Mouse (Mus musculus) neural tube, embryonic 15.5 days (tissue): Measurements from ENCODE around the gene Gm49342. TPM values are rescaled to one million over a fixed set of nuclear protein-coding genes. Genes with fewer than 3 reads are reported as not detected.
A peak's percentile ranks its signal among the peaks of the same experiment; 100 is the strongest.
"Not testable (repeated sequence)": the region's sequence is repeated elsewhere in the genome, so short reads cannot be mapped to it uniquely, and the experiment has no call there.

Experiments
- ATAC-seq: fragments of 200-750 bp; cut with Nextera tagmentation; 2 replicates; pipeline ENCODE4 v1.8.0; 2017; ENCODE audit warnings: mild to moderate bottlenecking, moderate TSS enrichment, moderate library complexity; ENCODE audit not compliant: low FRiP score
- H3K27ac ChIP-seq: fragments of 300-500 bp; sonication (generic); replicated peaks from 2 replicates; pipeline ENCODE4 v1.5.1; 2015; ENCODE audit warnings: mild to moderate bottlenecking, inconsistent platforms
- H3K27me3 ChIP-seq: fragments of 300-500 bp; sonication (generic); replicated peaks from 2 replicates; pipeline ENCODE4 v1.6.1; 2015; ENCODE audit warnings: inconsistent platforms
- H3K36me3 ChIP-seq: fragments of 300-500 bp; sonication (generic); 2 replicates; pipeline ENCODE4 v1.6.1; 2015; ENCODE audit warnings: inconsistent platforms
- H3K4me1 ChIP-seq: fragments of 300-500 bp; sonication (generic); 2 replicates; pipeline ENCODE4 v1.6.1; 2015; ENCODE audit warnings: inconsistent platforms
- H3K4me2 ChIP-seq: fragments of 300-500 bp; sonication (generic); 2 replicates; pipeline ENCODE4 v1.6.1; 2015; ENCODE audit warnings: inconsistent platforms, mild to moderate bottlenecking, moderate library complexity
- H3K4me3 ChIP-seq: fragments of 300-500 bp; sonication (generic); replicated peaks from 2 replicates; pipeline ENCODE4 v1.5.1; 2015; ENCODE audit warnings: mild to moderate bottlenecking, inconsistent platforms
- H3K9ac ChIP-seq: fragments of 300-500 bp; sonication (generic); replicated peaks from 2 replicates; pipeline ENCODE4 v1.6.1; 2015; ENCODE audit warnings: mild to moderate bottlenecking, inconsistent platforms
- H3K9me3 ChIP-seq: fragments of 300-500 bp; sonication (generic); replicated peaks from 2 replicates; pipeline ENCODE4 v1.6.1; 2016; ENCODE audit warnings: inconsistent platforms
- WGBS: fragments of 180-500 bp; shearing (Covaris S2); methylation state at CpG from one replicate; pipeline ENCODE4 v1.1.7; 2015; ENCODE audit warnings: mixed read lengths; 5-methylcytosine and 5-hydroxymethylcytosine counted together
- polyA plus RNA-seq: library from polyadenylated mRNA; unstranded; fragments of >200 nt; fragmentation: Nextera tagmentation; extraction: Ambion mirVana; gene quantifications from 2 replicates; pipeline ENCODE4 v1.2.1, GENCODE M21; 2015

Gene Gm49342
- polyA plus RNA-seq, 1 experiment from 2014 or later, result not detected

- no peak overlapping the region for H3K4me2 ChIP-seq
- no peaks in the 10 kb centered on the region for H3K27me3 ChIP-seq
- peaks cover 3% of the 10 kb centered on the region; the same call in 1 of the 2 replicates for H3K4me1 ChIP-seq
- ATAC-seq, result no peak
- H3K4me3 ChIP-seq, result no peak overlapping the region
- no peak overlapping the region for H3K27ac ChIP-seq
- WGBS, result 45% methylated on average over 2 of the region's 2 CpGs
- H3K9me3 ChIP-seq, result no peaks in the 10 kb centered on the region
- H3K36me3 ChIP-seq, result no peaks in the 10 kb centered on the region
- no peak overlapping the region for H3K9ac ChIP-seq
These were observed 5.4 kb upstream of the Gm49342 start for GRCm38 (mm10) chr14:50938940-50939339.

- H3K9me3 ChIP-seq, H3K36me3 ChIP-seq, H3K27me3 ChIP-seq: not testable (repeated sequence)
- Histone ChIP-seq H3K9ac (peak overlapping the region; percentile 43), H3K4me2 (peak overlapping the region; percentile 63), H3K27ac (peak overlapping the region; percentile 82), H3K4me1 (peaks cover 12% of the 10 kb centered on the region), H3K4me3 (peak overlapping the region; percentile 46)
- 0% methylated on average over 15 of the region's 15 CpGs for WGBS
- peak; percentile 98 for ATAC-seq
These were observed 334 bp downstream of the Gm49342 start for GRCm38 (mm10) chr14:50944668-50945033.

- H3K9me3 ChIP-seq, H3K36me3 ChIP-seq, H3K27me3 ChIP-seq: not testable (repeated sequence)
- peaks cover 12% of the 10 kb centered on the region for H3K4me1 ChIP-seq
- H3K27ac ChIP-seq, result peak overlapping the region; percentile 82
- peak; percentile 43; the same call in 1 of the 2 replicates for ATAC-seq
- whole genome bisulfite sequencing, result 9% methylated on average over 6 of the region's 6 CpGs
- peak overlapping the region; percentile 63 for H3K4me2 ChIP-seq
- peak overlapping the region; percentile 43 for H3K9ac ChIP-seq
- peak overlapping the region; percentile 46 for H3K4me3 ChIP-seq
These were observed 764 bp downstream of the Gm49342 start for GRCm38 (mm10) chr14:50945081-50945480.

- 32% methylated on average over 3 of the region's 3 CpGs for WGBS
- Histone ChIP-seq H3K27ac (peak overlapping the region; percentile 82; the same call in 1 of the 2 replicates), H3K4me3 (peak overlapping the region; percentile 46), H3K4me2 (peak overlapping the region; percentile 63), H3K4me1 (peaks cover 12% of the 10 kb centered on the region), H3K9ac (peak overlapping the region; percentile 43)
- ATAC-seq, H3K9me3 ChIP-seq, H3K36me3 ChIP-seq, H3K27me3 ChIP-seq: not testable (repeated sequence)
These were observed 1.2 kb downstream of the Gm49342 start for GRCm38 (mm10) chr14:50945526-50945925.

- 93% methylated on average over 10 of the region's 10 CpGs for WGBS
- H3K9ac ChIP-seq, result no peak overlapping the region
- no peak for ATAC-seq
- no peak overlapping the region for H3K4me3 ChIP-seq
- H3K27ac ChIP-seq, result no peak overlapping the region
- H3K27me3 ChIP-seq, result no peaks in the 10 kb centered on the region
- no peaks in the 10 kb centered on the region for H3K9me3 ChIP-seq
- H3K4me1 ChIP-seq, result no peaks in the 10 kb centered on the region
- no peak overlapping the region for H3K4me2 ChIP-seq
- H3K36me3 ChIP-seq, result peaks cover 10% of the 10 kb centered on the region; the same call in 1 of the 2 replicates
These were observed 11.2 kb downstream of the Gm49342 start for GRCm38 (mm10) chr14:50955487-50955886.

GRCm38 (mm10) chr14:50955942-50956508 lies 11.7 kb downstream of the Gm49342 start, which contains the start of gene Pnp2:
Gene Pnp2, plus strand, starts transcription at chr14:50955992.
- 5% methylated on average over 18 of the region's 19 CpGs for WGBS
- not testable (repeated sequence) for H3K4me3 ChIP-seq, H3K27me3 ChIP-seq, H3K27ac ChIP-seq, H3K9ac ChIP-seq, H3K36me3 ChIP-seq, H3K9me3 ChIP-seq, H3K4me1 ChIP-seq
- H3K4me2 ChIP-seq, result peak within 1 kb of the TSS; percentile 42
- ATAC-seq, result peak; percentile 89

- H3K9me3 ChIP-seq, ATAC-seq, H3K27me3 ChIP-seq, H3K4me1 ChIP-seq, H3K27ac ChIP-seq, H3K9ac ChIP-seq, H3K36me3 ChIP-seq, H3K4me3 ChIP-seq: not testable (repeated sequence)
- H3K4me2 ChIP-seq, result peak overlapping the region; percentile 42; the same call in 1 of the 2 replicates
- WGBS, result 80% methylated on average over 6 of the region's 6 CpGs
These were observed 12.4 kb downstream of the Gm49342 start for GRCm38 (mm10) chr14:50956724-50957123.

- H3K9ac ChIP-seq, H3K36me3 ChIP-seq, H3K4me2 ChIP-seq, H3K27me3 ChIP-seq, H3K27ac ChIP-seq, H3K4me1 ChIP-seq, ATAC-seq, H3K9me3 ChIP-seq, H3K4me3 ChIP-seq: not testable (repeated sequence)
- WGBS, result 77% methylated on average over 3 of the region's 3 CpGs
These were observed 12.8 kb downstream of the Gm49342 start for GRCm38 (mm10) chr14:50957146-50957545.

- not testable (repeated sequence) for H3K36me3 ChIP-seq, H3K27ac ChIP-seq, H3K4me3 ChIP-seq, H3K4me1 ChIP-seq, ATAC-seq, H3K9ac ChIP-seq, H3K9me3 ChIP-seq, H3K27me3 ChIP-seq, H3K4me2 ChIP-seq
- WGBS, result 96% methylated on average over 5 of the region's 5 CpGs
These were observed 14.1 kb downstream of the Gm49342 start for GRCm38 (mm10) chr14:50958289-50958995.

GRCm38 (mm10) chr14:50968216-50968980 lies 24.1 kb downstream of the Gm49342 start:
- Histone ChIP-seq H3K4me2 (no peak overlapping the region), H3K36me3 (no peaks in the 10 kb centered on the region), H3K9ac (no peak overlapping the region), H3K4me3 (no peak overlapping the region), H3K4me1 (no peaks in the 10 kb centered on the region), H3K9me3 (no peaks in the 10 kb centered on the region), H3K27ac (no peak overlapping the region), H3K27me3 (no peaks in the 10 kb centered on the region)
- 65% methylated on average over 5 of the region's 5 CpGs for WGBS
- no peak for ATAC-seq

- Histone ChIP-seq H3K4me2 (peak overlapping the region; percentile 25), H3K36me3 (no peaks in the 10 kb centered on the region), H3K9ac (no peak overlapping the region), H3K4me1 (no peaks in the 10 kb centered on the region), H3K9me3 (no peaks in the 10 kb centered on the region), H3K27ac (no peak overlapping the region), H3K4me3 (no peak overlapping the region), H3K27me3 (no peaks in the 10 kb centered on the region)
- ATAC-seq, result peak; percentile 45; the same call in 1 of the 2 replicates
- WGBS, result 10% methylated on average over 1 of the region's 1 CpGs
These were observed 24.7 kb downstream of the Gm49342 start for GRCm38 (mm10) chr14:50969041-50969440.
